Mouse (Mus musculus): ENCODE measurements around the gene Chpf. TPM values are rescaled to one million over a fixed set of nuclear protein-coding genes. Genes with fewer than 3 reads are reported as not detected.

Chpf gene
- 0.40 TPM for polyA plus RNA-seq (2014; fragmentation: Illumina TruSeq; extraction: RNeasy Lipid Tissue Mini Kit (QIAGEN cat#74804); ENCODE audit: low read depth, low replicate concordance)

GRCm38 (mm10) chr1:75478916-75479634, at the start of gene Chpf, which contains the start of gene Tmem198:
Gene Chpf (minus strand): TSS chr1:75479307.
Gene Tmem198 (plus strand): TSS chr1:75479532.

GRCm38 (mm10) chr1:75521321-75522031, 42.4 kb upstream of the Chpf start, which contains the start of gene Stk11ip:
Gene Stk11ip (plus strand): TSS chr1:75521529.

GRCm38 (mm10) chr1:75507006-75507405, 27.9 kb upstream of the Chpf start, which contains the start of gene Inha:
Gene Inha (plus strand): TSS chr1:75507077.

GRCm38 (mm10) chr1:75505956-75506831, 27.1 kb upstream of the Chpf start, which contains the start of gene Obsl1:
Gene Obsl1 (minus strand): TSS chr1:75506452.

GRCm38 (mm10) chr1:75450314-75451005, 28.6 kb downstream of the Chpf start, which contains the start of gene Asic4:
Gene Asic4 (plus strand): TSS chr1:75450436.

GRCm38 (mm10) chr1:75435475-75436328, 43.4 kb downstream of the Chpf start, which contains the start of gene Gmppa:
Gene Gmppa (plus strand): TSS chr1:75435930.

Other genes with a start within 250 kb of the Chpf start
- gene A630095N17Rik, start 247.2 kb downstream of the Chpf start, polyA plus RNA-seq (2014; fragmentation: Illumina TruSeq; extraction: RNeasy Lipid Tissue Mini Kit (QIAGEN cat#74804); ENCODE audit: low read depth, low replicate concordance) = not detected
- 13.9 TPM for gene Dnajb2, start 242.9 kb downstream of the Chpf start, polyA plus RNA-seq (2014; fragmentation: Illumina TruSeq; extraction: RNeasy Lipid Tissue Mini Kit (QIAGEN cat#74804); ENCODE audit: low read depth, low replicate concordance)
- gene Ptprn, start 214.8 kb downstream of the Chpf start, polyA plus RNA-seq (2014; fragmentation: Illumina TruSeq; extraction: RNeasy Lipid Tissue Mini Kit (QIAGEN cat#74804); ENCODE audit: low read depth, low replicate concordance) = not detected
- not detected for gene Resp18, start 200.9 kb downstream of the Chpf start, polyA plus RNA-seq (2014; fragmentation: Illumina TruSeq; extraction: RNeasy Lipid Tissue Mini Kit (QIAGEN cat#74804); ENCODE audit: low read depth, low replicate concordance)
- gene Dnpep, start 161.3 kb downstream of the Chpf start, polyA plus RNA-seq (2014; fragmentation: Illumina TruSeq; extraction: RNeasy Lipid Tissue Mini Kit (QIAGEN cat#74804); ENCODE audit: low read depth, low replicate concordance) = 0.81 TPM
- gene Des, start 119.0 kb downstream of the Chpf start, polyA plus RNA-seq (2014; fragmentation: Illumina TruSeq; extraction: RNeasy Lipid Tissue Mini Kit (QIAGEN cat#74804); ENCODE audit: low read depth, low replicate concordance) = 0.40 TPM
- 1.1 TPM for gene Speg, start 104.0 kb downstream of the Chpf start, polyA plus RNA-seq (2014; fragmentation: Illumina TruSeq; extraction: RNeasy Lipid Tissue Mini Kit (QIAGEN cat#74804); ENCODE audit: low read depth, low replicate concordance)
- gene Gmppa, start 43.4 kb downstream of the Chpf start, polyA plus RNA-seq (2014; fragmentation: Illumina TruSeq; extraction: RNeasy Lipid Tissue Mini Kit (QIAGEN cat#74804); ENCODE audit: low read depth, low replicate concordance) = 4.3 TPM
- not detected for gene Asic4, start 28.9 kb downstream of the Chpf start, polyA plus RNA-seq (2014; fragmentation: Illumina TruSeq; extraction: RNeasy Lipid Tissue Mini Kit (QIAGEN cat#74804); ENCODE audit: low read depth, low replicate concordance)
- not detected for gene Tmem198, start 225 bp upstream of the Chpf start, polyA plus RNA-seq (2014; fragmentation: Illumina TruSeq; extraction: RNeasy Lipid Tissue Mini Kit (QIAGEN cat#74804); ENCODE audit: low read depth, low replicate concordance)
- gene Obsl1, start 27.1 kb upstream of the Chpf start, polyA plus RNA-seq (2014; fragmentation: Illumina TruSeq; extraction: RNeasy Lipid Tissue Mini Kit (QIAGEN cat#74804); ENCODE audit: low read depth, low replicate concordance) = not detected
- gene Inha, start 27.8 kb upstream of the Chpf start, polyA plus RNA-seq (2014; fragmentation: Illumina TruSeq; extraction: RNeasy Lipid Tissue Mini Kit (QIAGEN cat#74804); ENCODE audit: low read depth, low replicate concordance) = not detected
- 1.5 TPM for gene Stk11ip, start 42.2 kb upstream of the Chpf start, polyA plus RNA-seq (2014; fragmentation: Illumina TruSeq; extraction: RNeasy Lipid Tissue Mini Kit (QIAGEN cat#74804); ENCODE audit: low read depth, low replicate concordance)
- 0.20 TPM for gene Slc4a3, start 67.0 kb upstream of the Chpf start, polyA plus RNA-seq (2014; fragmentation: Illumina TruSeq; extraction: RNeasy Lipid Tissue Mini Kit (QIAGEN cat#74804); ENCODE audit: low read depth, low replicate concordance)